Mouse (Mus musculus): Measurements from ENCODE around the gene Gfm2.

GRCm38 (mm10) chr13:97201896-97202295 is 64.2 kb downstream of the Gfm2 start:
- TF ChIP-seq CHD2 (IDR thresholded peaks at IDR 0.05; ENCODE audit: low read depth, low read length) (no peak), HCFC1 (IDR thresholded peaks at IDR 0.05; ENCODE audit: borderline replicate concordance, insufficient read depth, low read length) (no peak)
